Mouse (Mus musculus) testis, postnatal 10 days (tissue): ENCODE results near the gene Trim31.
"Not testable (repeated sequence)": the region's sequence is repeated elsewhere in the genome, so short reads cannot be mapped to it uniquely, and the experiment has no call there.

Experiments used
- DNase-seq: peaks from one replicate; pipeline ENCODE4 v3.0.0; 2021; ENCODE audit warnings: low spot score

Trim31 gene

DNA sequence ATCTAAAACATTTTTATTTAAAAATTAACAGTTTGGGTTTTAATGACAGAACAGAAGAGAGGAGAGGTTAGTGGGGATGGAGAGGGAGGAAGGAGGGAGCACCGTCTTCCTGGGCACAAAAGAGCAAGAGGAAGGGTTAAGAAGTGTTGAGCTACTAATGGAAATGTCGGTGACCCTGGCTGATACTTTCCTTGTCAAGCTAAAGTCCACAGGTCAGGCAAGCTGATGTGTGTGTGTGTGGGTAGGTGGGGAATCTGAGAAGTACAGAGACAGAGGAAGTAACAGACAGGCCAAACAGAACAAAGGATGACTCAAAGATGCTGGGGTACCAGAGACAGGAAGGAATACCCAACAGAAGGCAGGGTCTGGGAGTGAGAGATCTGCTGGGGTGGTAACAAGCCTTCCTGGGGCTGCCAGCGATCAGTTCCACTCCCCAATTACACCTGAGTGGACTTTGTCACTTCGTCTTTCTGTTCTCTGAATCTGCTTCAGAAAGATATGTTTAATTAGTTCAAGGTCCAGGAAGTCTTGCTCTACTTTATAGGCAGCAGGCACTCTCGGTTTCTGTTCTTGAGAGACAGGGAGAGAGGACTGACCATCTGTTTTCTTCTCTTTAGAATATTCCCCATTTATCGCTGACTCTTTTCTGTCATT, at the start of gene Trim31:
Trim31 (plus strand) TSS at position 567 of the 654 bp plus-strand sequence.
- no peak for DNase-seq

- DNase-seq = no peak
Measured at GRCm38 (mm10) chr17:36848911-36849310, 49.0 kb upstream of the Trim31 start.

DNA sequence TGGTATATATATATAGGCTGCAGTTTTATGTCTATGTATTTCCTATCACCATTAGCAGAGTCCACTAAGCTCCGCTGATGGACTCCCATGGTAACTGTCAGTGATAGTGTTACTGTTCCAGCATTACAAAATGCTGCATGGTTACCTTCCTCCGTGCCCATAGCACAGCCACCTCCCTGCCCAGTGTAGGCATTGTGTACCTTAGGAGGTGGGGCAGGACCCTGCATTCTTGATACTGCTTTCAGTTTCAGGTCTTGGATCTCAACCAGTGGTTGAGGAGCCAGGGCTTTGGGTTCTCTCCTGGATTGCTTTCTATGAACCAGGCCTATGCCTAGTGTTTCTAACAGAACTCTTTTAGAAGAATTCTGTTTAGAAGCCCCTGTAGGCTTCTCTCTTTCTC, 47.9 kb upstream of the Trim31 start:
- no peak for DNase-seq

- no peak for DNase-seq
Measured at GRCm38 (mm10) chr17:36851200-36851599, 46.7 kb upstream of the Trim31 start.

GRCm38 (mm10) chr17:36851627-36852026, 46.3 kb upstream of the Trim31 start:
- no peak for DNase-seq

DNA sequence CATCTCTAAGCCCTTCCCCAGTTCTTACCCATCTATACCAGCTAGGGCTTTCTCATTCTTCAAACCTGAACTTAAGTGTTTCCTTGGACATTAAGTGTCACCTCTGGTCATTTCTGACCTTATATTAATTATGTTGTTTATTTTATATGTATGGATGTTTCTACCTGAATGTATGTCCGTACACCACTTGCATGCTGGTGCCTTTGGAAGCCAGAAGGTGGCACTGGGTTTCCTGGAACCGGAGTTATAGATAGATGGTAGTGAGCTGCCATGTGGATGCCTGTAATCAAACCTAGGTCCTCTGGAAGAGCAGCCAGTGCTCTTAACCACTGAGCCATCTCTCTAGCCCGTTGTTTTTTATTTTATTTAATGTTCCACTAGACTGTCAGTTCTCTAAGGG, 42.4 kb upstream of the Trim31 start:
- no peak for DNase-seq

DNA sequence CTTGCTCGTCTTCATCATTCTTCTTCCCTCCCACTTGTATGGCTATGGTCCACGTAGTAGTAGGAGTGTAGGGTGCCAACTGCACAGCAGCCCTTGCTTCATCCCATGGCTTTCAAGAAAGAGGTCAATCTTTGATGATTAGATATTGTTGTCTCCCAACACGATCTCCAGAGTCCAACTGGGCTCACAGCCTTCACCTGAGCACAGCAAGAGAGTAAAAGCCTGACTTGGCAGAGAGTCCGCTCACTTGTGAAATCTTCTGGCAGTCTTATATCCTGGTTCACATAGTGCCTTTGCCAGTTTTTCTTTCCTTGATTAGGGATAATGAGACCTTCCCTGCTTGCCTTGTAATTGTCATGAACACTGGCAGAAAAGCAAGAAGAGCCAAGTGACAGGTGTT, 41.7 kb upstream of the Trim31 start:
- DNase-seq = no peak

DNA sequence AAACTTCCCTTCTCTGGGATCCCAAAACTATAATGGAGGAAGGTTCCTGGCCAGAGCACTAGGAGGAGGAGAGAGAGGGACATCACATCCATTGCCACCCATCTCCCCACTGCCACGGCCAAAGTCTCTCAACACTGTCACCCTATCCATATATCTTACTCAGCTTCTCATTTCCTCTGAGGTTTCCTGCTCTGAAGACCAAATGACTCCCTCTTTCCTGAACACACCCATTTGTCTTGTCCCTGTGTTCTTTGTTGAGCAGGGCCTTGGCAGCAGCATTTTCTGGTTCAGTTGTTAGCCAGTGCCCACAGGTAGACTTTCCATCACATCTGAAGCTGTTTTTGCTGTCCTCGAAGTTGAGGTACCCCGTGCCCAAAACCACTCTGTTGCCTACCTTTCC, 39.7 kb upstream of the Trim31 start:
- no peak for DNase-seq

DNA sequence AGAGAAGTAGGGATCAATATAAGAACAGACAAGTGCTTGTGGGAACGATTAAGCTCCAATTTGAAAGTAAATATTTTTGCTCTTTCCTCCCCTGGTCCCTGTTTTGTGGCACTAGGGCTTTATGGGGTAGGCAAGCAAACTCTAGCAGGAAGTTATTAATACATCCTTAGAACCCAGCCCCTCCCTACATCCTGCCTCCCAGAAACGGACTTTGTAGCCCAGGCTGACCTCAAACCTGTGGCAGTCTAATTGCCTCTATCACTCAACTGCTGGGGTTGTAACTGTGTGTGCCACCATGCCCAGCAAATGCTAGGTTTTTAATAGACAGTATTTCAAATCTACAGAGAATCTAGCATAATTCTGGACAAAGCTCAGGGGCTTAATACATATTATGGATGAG, 36.2 kb upstream of the Trim31 start:
- DNase-seq = no peak

DNA sequence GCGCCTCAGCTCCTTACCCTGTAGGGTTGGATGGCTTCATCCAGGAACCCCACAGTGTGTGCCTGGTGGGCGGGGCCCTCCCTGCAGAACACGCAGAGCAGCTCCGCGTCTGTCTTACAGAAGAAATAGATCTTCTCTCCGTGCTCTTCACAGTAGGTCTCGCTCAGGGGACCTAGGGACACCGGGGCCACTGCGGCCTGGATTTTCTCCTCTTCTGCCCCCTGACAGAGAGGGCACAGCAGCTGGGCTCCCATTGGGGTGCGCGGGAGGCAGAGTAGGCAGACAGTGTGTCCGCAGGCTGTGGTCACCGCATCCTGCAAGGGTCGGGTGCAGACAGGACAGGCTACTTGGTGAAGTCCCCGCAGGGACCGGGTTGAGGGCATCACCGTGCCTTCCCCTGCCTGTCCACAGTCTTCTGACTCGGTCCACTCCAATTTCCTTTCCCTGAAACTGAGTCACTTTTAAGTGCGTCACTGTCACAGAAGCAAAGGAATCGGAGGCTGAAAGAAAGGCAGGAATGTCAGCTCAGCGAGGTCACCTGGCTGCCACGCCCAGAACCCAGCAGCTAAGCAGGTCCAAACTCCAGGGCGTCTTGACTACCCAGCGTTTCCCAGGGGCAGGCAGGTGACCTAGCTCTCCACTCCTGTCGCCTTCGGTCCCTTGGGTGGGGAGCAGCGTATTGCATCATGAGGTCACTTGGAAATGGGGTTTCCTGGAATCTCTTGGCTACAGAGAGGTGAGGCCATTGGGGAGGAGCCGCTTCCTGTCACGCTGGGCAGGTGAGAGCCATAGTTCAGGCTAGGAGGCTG, 31.0 kb upstream of the Trim31 start, which contains the start of gene Trim15:
Trim15 (minus strand) TSS at position 492 of the 809 bp plus-strand sequence.
- DNase-seq = peak; percentile 42

DNA sequence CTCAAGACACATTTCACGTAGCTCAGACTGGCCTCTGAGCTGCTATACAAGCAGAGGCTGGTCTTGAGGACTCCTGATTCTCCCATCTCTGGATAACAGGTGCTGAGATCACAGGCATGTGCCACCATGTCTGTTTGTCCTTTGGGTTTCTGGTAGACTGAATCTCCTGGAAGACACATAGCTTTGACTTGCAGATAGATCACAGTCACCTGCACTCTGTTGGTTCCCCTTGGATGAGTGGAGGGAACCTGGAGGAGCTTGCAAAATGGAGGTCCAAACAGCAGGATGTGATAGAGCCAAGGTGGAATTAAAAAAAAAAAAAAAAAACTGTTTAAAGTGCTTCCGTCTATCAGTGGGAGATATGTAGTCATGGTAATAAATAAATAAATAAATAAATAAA, 29.1 kb upstream of the Trim31 start:
- no peak for DNase-seq

- no peak for DNase-seq
Measured at GRCm38 (mm10) chr17:36869284-36869954, 28.5 kb upstream of the Trim31 start, which contains the start of gene Trim10. Gene Trim10, plus strand, starts transcription at chr17:36869574.

DNA sequence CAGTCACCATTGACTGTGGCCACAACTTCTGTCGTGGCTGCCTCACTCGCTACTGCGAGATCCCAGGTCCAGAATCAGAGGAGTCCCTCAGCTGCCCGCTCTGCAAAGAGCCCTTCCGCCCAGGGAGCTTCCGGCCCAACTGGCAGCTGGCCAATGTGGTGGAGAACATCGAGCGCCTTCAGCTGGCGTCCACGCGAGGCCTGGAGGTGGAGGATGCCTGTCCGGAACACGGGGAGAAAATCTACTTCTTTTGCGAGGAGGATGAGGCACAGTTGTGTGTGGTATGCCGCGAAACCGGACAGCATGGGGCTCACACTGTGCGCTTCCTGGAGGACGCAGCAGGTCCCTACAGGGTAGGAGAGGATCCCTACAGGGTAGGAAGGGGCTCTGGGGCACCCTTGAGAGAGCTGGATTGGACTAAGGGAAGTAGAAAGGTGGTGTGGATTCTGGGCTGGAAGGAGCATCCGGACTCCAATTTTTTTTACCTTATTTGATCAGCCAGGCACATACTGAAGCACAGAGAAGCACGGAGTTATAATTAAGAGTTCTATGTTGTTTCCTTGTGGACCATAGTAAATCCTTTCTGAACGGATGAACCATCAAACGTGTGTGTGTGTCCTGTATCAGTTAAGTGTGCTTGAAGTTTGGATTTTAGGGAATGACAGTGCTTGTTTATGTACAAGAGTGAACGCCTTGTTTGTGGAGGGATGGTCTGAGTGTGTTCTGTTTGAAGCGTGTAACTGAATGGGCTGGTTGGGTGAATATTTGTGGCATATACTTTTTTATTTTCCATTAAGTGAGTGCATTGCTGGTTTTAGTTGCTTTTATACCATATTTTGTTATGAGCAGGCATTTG, 27.7 kb upstream of the Trim31 start:
- peak; percentile 82 for DNase-seq

- DNase-seq = no peak
Measured at GRCm38 (mm10) chr17:36874636-36875035, 23.3 kb upstream of the Trim31 start.

DNA sequence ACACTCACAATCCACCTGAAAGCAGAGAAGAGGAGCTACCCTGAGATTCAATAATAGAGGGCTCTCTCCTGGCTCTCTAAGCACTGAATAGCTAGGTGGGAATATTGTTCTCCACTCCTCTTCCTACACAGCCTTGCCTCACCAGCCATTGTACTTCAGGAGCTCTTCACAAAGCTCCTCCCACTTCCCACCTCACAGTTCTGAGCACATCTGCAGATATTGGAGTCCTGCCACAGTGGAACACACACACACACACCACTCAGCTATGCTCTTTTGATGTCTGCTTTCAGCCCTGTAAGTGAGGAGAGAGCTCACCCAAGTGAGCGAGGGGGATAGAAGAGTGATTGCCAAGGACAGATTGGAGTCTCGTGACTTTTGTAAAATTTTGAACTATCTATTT, 14.6 kb upstream of the Trim31 start:
- DNase-seq = no peak

- no peak for DNase-seq
Measured at GRCm38 (mm10) chr17:36885132-36885790, 12.7 kb upstream of the Trim31 start.

- no peak for DNase-seq
Measured at GRCm38 (mm10) chr17:36890073-36890903, 7.6 kb upstream of the Trim31 start, which contains the start of gene Trim40. Gene Trim40, minus strand, starts transcription at chr17:36890123.

DNA sequence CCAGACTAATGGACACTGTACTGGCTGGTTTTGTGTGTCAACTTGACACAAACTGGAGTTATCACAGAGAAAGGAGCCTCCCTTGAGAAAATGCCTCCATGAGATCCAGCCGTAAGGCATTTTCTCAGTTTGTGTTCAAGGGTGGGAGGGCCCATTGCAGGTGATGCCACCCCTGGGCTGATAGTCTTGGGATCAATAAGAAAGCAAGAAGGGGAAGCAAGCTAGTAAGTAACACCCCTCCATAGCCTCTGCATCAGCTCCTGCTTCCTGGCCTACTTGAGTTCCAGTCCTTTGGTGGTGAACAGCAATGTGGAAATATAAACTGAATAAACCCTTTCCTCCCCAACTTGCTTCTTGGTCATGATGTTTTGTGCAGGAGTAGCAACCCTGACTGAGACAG, 6.4 kb upstream of the Trim31 start:
- DNase-seq = not testable (repeated sequence)

DNA sequence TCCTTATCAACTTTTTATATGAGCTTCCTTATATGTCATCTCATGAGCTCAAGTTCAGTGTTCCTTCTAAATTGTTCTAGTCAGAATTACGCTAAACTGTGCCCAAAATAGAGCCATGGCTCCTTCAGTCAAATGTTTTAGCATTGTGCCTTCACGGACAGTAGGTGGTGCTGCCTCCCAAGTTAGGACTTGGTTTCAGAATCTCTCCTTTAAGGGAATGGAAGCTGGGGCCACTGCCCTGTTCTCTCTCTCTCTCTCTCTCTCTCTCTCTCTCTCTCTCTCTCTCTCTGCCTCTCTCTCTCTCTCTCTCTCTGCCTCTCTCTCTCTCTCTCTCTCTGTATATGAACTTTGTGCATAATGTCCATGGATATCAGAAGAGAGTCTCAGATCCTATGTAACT, 5.6 kb upstream of the Trim31 start:
- DNase-seq = peak; percentile 56

- no peak for DNase-seq
Measured at GRCm38 (mm10) chr17:36893387-36893786, 4.5 kb upstream of the Trim31 start.
